Mouse (Mus musculus): ENCODE measurements around the gene Ptpa. TPM values are rescaled to one million over a fixed set of nuclear protein-coding genes. Genes with fewer than 3 reads are reported as not detected.

The Ptpa gene
- polyA plus RNA-seq, 1 experiment, result 167 TPM

- H3K4me1 ChIP-seq (ENCODE audit: control insufficient read depth, insufficient read depth, low read length), result no peaks in the 10 kb centered on the region
- H3K4me3 ChIP-seq (ENCODE audit: insufficient read depth, low read length), result no peak overlapping the region; the same call in 1 of the 2 replicates
- no peak overlapping the region for H3K27ac ChIP-seq (ENCODE audit: insufficient read depth, low read length)
- no peak for TF ChIP-seq POLR2A (IDR thresholded peaks at IDR 0.05; ENCODE audit: extremely low read depth, insufficient read depth, low read length)
- no peak for TF ChIP-seq CTCF (IDR thresholded peaks at IDR 0.05; ENCODE audit: extremely low read depth, insufficient read depth, low read length)
Observed at GRCm38 (mm10) chr2:30474776-30475175, 58.9 kb downstream of the Ptpa start.

DNA sequence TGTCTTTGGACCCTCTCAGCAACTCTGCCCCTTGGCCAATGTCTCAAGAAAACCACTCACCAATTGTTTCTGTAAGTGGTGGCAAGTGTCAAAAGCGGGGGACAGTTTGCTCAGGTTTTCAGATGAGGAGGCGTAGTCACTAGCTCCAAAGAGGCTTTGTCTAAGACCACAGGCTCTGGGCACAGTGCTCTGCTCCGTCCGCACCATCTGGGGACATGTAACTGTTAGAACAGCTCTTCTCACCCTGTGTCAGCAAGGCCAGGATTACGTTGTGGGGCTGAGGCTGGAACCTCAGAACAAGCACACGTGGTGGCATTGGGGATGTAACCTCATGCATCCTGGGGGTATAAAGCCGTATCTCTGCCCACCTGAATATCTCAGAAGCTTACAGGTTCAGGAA, 59.6 kb downstream of the Ptpa start:
- Histone ChIP-seq H3K4me3 (ENCODE audit: insufficient read depth, low read length) (no peak overlapping the region), H3K4me1 (ENCODE audit: control insufficient read depth, insufficient read depth, low read length) (no peaks in the 10 kb centered on the region), H3K27ac (ENCODE audit: insufficient read depth, low read length) (no peak overlapping the region)
- TF ChIP-seq CTCF (IDR thresholded peaks at IDR 0.05; ENCODE audit: extremely low read depth, insufficient read depth, low read length) (no peak), POLR2A (IDR thresholded peaks at IDR 0.05; ENCODE audit: extremely low read depth, insufficient read depth, low read length) (no peak)

- no peaks in the 10 kb centered on the region for H3K4me1 ChIP-seq (ENCODE audit: control insufficient read depth, insufficient read depth, low read length)
- H3K27ac ChIP-seq (ENCODE audit: insufficient read depth, low read length), result no peak overlapping the region
- no peak overlapping the region for H3K4me3 ChIP-seq (ENCODE audit: insufficient read depth, low read length)
- TF ChIP-seq CTCF (IDR thresholded peaks at IDR 0.05; ENCODE audit: extremely low read depth, insufficient read depth, low read length) (no peak), POLR2A (IDR thresholded peaks at IDR 0.05; ENCODE audit: extremely low read depth, insufficient read depth, low read length) (no peak)
Observed at GRCm38 (mm10) chr2:30476241-30476640, 60.4 kb downstream of the Ptpa start.

DNA sequence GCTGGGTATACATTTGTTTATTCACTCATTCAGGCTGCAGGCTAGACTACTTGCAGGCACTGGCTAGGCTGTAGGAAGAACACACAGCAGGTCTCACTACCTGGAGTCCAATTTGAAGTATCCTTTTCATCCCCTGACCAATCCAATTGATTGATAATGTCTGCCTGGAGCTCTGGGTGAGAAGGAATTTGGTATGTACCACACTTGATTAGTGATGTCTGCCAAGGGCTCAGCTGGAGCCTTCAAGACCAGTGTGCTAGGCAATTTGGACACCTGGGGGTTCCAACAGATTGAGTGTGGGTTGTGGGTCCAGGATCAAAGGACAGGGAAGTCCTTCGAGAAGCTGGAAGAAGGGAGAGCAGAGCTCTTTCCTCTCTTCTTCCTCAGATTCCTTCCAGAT, 62.7 kb downstream of the Ptpa start:
- Histone ChIP-seq H3K4me3 (ENCODE audit: insufficient read depth, low read length) (no peak overlapping the region), H3K27ac (ENCODE audit: insufficient read depth, low read length) (no peak overlapping the region), H3K4me1 (ENCODE audit: control insufficient read depth, insufficient read depth, low read length) (no peaks in the 10 kb centered on the region)
- no peak for TF ChIP-seq CTCF (IDR thresholded peaks at IDR 0.05; ENCODE audit: extremely low read depth, insufficient read depth, low read length)
- TF ChIP-seq POLR2A (IDR thresholded peaks at IDR 0.05; ENCODE audit: extremely low read depth, insufficient read depth, low read length), result no peak

- Histone ChIP-seq H3K4me1 (ENCODE audit: control insufficient read depth, insufficient read depth, low read length) (no peaks in the 10 kb centered on the region), H3K27ac (ENCODE audit: insufficient read depth, low read length) (no peak overlapping the region), H3K4me3 (ENCODE audit: insufficient read depth, low read length) (no peak overlapping the region)
- TF ChIP-seq CTCF (IDR thresholded peaks at IDR 0.05; ENCODE audit: extremely low read depth, insufficient read depth, low read length) (no peak), POLR2A (IDR thresholded peaks at IDR 0.05; ENCODE audit: extremely low read depth, insufficient read depth, low read length) (no peak)
Observed at GRCm38 (mm10) chr2:30487597-30487996, 71.8 kb downstream of the Ptpa start.

GRCm38 (mm10) chr2:30490384-30490783, 74.5 kb downstream of the Ptpa start:
- TF ChIP-seq CTCF (IDR thresholded peaks at IDR 0.05; ENCODE audit: extremely low read depth, insufficient read depth, low read length), result no peak
- H3K4me1 ChIP-seq (ENCODE audit: control insufficient read depth, insufficient read depth, low read length), result no peaks in the 10 kb centered on the region
- no peak overlapping the region for H3K4me3 ChIP-seq (ENCODE audit: insufficient read depth, low read length)
- no peak overlapping the region for H3K27ac ChIP-seq (ENCODE audit: insufficient read depth, low read length)

DNA sequence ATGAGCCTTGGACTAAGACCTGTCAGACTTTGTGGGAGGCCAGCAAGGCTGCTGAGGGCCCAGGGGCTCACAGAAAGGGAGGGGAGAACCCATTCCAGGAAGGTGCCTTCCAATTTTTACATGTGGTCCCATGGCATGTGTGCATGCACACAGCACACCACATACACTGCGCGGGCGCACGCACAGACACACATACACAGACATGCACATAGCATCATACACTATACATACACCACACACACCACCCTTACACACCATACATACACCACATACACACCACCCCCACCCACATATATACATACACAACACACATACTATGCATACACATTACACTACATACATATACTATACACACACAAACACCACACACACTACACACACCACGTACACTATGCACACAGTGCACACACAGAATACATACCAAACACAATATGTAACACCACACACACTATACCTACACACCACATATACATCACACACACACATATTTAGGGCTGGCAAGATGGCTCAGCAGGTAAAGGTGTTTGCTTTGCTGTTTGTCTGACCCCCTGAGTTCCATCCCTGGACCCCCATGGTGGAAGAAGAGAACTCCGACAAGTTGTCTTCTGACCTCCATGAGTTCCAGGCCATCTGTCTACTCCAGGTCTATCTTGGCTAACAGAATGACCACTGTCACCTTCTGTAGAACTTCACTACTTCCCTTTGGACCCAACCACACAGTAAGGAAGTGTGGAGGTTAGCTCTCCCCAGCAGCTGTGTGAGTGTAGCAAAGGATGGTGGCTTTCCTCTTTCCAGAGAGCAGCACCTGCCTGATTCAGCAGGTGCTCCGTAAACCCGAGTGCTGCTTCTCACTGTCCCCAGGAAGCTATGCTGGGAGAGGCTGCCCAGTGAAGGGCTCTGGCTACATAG, 79.4 kb downstream of the Ptpa start:
- TF ChIP-seq CTCF (IDR thresholded peaks at IDR 0.05; ENCODE audit: extremely low read depth, insufficient read depth, low read length) (no peak), POLR2A (IDR thresholded peaks at IDR 0.05; ENCODE audit: extremely low read depth, insufficient read depth, low read length) (no peak)
- no peak overlapping the region for H3K27ac ChIP-seq (ENCODE audit: insufficient read depth, low read length)
- no peaks in the 10 kb centered on the region for H3K4me1 ChIP-seq (ENCODE audit: control insufficient read depth, insufficient read depth, low read length)
- no peak overlapping the region for H3K4me3 ChIP-seq (ENCODE audit: insufficient read depth, low read length)

DNA sequence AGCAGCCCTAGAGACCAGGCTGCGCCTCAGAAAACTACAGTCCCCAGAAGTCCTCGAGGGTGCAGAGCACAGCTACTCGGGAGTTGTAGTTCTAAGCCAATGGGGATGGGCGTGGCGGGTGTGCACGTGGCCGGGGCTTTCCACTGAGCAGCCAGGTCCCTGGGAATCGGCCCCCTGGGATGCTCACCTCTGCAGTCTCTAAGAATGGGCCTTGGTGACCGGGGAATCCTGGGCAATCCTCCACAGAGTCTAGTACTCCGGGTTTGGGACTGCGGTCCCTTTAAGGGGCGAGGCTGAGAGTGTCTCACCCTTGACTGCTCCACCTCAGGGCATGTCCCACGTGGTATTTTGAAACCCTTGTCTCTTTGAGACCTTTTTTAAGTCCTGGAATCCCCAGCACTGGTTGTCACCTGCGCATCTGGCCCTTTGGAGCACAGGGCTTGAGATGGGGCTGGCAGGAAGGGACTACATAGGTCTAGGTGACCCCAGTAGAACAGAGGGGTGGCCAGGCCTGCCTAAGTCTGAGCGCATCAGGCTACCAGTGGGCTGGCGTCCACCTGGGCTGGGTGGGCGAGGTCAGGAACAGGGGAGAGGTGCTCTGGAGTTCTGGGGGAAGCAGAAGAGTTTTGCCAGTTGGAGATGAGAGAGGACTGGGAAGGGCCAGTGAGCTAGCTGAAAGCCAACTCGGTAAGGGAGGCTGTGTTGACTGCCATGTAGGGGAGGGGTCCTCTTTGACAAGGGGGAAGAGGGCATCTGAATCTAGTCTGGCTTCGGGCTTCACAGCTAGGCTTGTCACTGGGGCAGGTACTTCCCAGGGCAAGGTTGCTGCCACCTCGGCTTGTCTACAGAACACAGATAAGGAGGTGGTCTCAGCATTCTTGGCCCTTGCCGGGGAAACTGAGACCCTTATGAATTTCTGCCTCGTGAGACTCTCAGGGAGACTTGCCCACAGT, 80.3 kb downstream of the Ptpa start:
- TF ChIP-seq CTCF (IDR thresholded peaks at IDR 0.05; ENCODE audit: extremely low read depth, insufficient read depth, low read length), result no peak
- no peak for TF ChIP-seq POLR2A (IDR thresholded peaks at IDR 0.05; ENCODE audit: extremely low read depth, insufficient read depth, low read length)
- Histone ChIP-seq H3K27ac (ENCODE audit: insufficient read depth, low read length) (no peak overlapping the region), H3K4me3 (ENCODE audit: insufficient read depth, low read length) (peak overlapping the region; percentile 3), H3K4me1 (ENCODE audit: control insufficient read depth, insufficient read depth, low read length) (no peaks in the 10 kb centered on the region)

Other genes with a start within 250 kb of the Ptpa start
- gene Endog, start 244.5 kb upstream of the Ptpa start, polyA plus RNA-seq (2012; rRNA removed), result 32.9 and 33.4 TPM in 2 replicates
- gene Spout1, start 237.6 kb upstream of the Ptpa start, polyA plus RNA-seq (2012; rRNA removed), result 49.2 and 50.5 TPM in 2 replicates
- 21.5 and 22.4 TPM in 2 replicates for gene Kyat1, start 210.2 kb upstream of the Ptpa start, polyA plus RNA-seq (2012; rRNA removed)
- 32.4 and 35.3 TPM in 2 replicates for gene Lrrc8a, start 178.3 kb upstream of the Ptpa start, polyA plus RNA-seq (2012; rRNA removed)
- gene Gm28035, start 175.5 kb upstream of the Ptpa start, polyA plus RNA-seq (2012; rRNA removed), result 17.7 and 18.5 TPM in 2 replicates
- 32.2 and 34.1 TPM in 2 replicates for gene Phyhd1, start 149.8 kb upstream of the Ptpa start, polyA plus RNA-seq (2012; rRNA removed)
- not detected in 2 replicates for gene Gm28038, start 135.0 kb upstream of the Ptpa start, polyA plus RNA-seq (2012; rRNA removed)
- 16.7 and 16.9 TPM in 2 replicates for gene Dolk, start 129.7 kb upstream of the Ptpa start, polyA plus RNA-seq (2012; rRNA removed)
- gene Nup188, start 129.6 kb upstream of the Ptpa start, polyA plus RNA-seq (2012; rRNA removed), result 15.7 and 16.5 TPM in 2 replicates
- gene Sh3glb2, start 56.7 kb upstream of the Ptpa start, polyA plus RNA-seq (2012; rRNA removed), result 520 and 530 TPM in 2 replicates
- 85.6 and 97.0 TPM in 2 replicates for gene Miga2, start 51.8 kb upstream of the Ptpa start, polyA plus RNA-seq (2012; rRNA removed)
- gene Dolpp1, start 23.8 kb upstream of the Ptpa start, polyA plus RNA-seq (2012; rRNA removed), result 32.0 and 35.5 TPM in 2 replicates
- 44.7 and 50.9 TPM in 2 replicates for gene Crat, start 226 bp upstream of the Ptpa start, polyA plus RNA-seq (2012; rRNA removed)
- 19.5 and 22.1 TPM in 2 replicates for gene Ier5l, start 58.2 kb downstream of the Ptpa start, polyA plus RNA-seq (2012; rRNA removed)
- 5.3 and 6.4 TPM in 2 replicates for gene Cstad, start 179.0 kb downstream of the Ptpa start, polyA plus RNA-seq (2012; rRNA removed)